Mouse (Mus musculus) activated CD4-positive, CD25-positive, alpha-beta regulatory T cell, adult 9 weeks (primary cell): ENCODE data around the gene Sorcs2. TPM values are rescaled to one million over a fixed set of nuclear protein-coding genes. Genes with fewer than 3 reads are reported as not detected.

Experiments
- polyA plus RNA-seq: library from polyadenylated mRNA; unstranded; fragments of 100-300 nt; shearing (Covaris generic); gene quantifications from one replicate; pipeline ENCODE4 v1.2.1, GENCODE M21; 2017

Gene Sorcs2
- 3.1 TPM for polyA plus RNA-seq

GRCm38 (mm10) chr5:36397837-36398282, at the start of gene Sorcs2:
Sorcs2 (minus strand) TSS chr5:36398139.

GRCm38 (mm10) chr5:36203916-36204315, 194.0 kb downstream of the Sorcs2 start, which contains the start of gene Psapl1:
Psapl1 (plus strand) TSS chr5:36204021.

Other genes starting within 250 kb of the Sorcs2 start
- not detected for gene Psapl1, start 194.1 kb downstream of the Sorcs2 start, polyA plus RNA-seq
- 36.7 TPM for gene Grpel1, start 66.9 kb upstream of the Sorcs2 start, polyA plus RNA-seq
- gene Tada2b, start 86.1 kb upstream of the Sorcs2 start, polyA plus RNA-seq: 1.2 TPM
- gene Ccdc96, start 86.4 kb upstream of the Sorcs2 start, polyA plus RNA-seq: not detected
- gene Tbc1d14, start 195.1 kb upstream of the Sorcs2 start, polyA plus RNA-seq: 117 TPM